Mouse (Mus musculus): ENCODE measurements around the gene Maco1.

GRCm38 (mm10) chr4:134786946-134787345 is 66.2 kb downstream of the Maco1 start:
- no peak for TF ChIP-seq POLR2A (IDR thresholded peaks at IDR 0.05; ENCODE audit: insufficient read depth, low read depth, low read length)
- TF ChIP-seq CTCF (IDR thresholded peaks at IDR 0.05; ENCODE audit: insufficient read depth, low read depth, low read length), result no peak

Data from olfactory bulb, adult 2 months (tissue).